Mouse (Mus musculus) lung, adult 2 months (tissue): ENCODE data around the gene Drc7.

Experiments used
- CTCF ChIP-seq: fragments of 200-500 bp; IDR thresholded peaks from 2 replicates; pipeline ENCODE4 v1.5.1; 2011; ENCODE audit warnings: mild to moderate bottlenecking, low read length, control low read depth; ENCODE audit not compliant: insufficient read depth
- POLR2A ChIP-seq: fragments of 200-500 bp; IDR thresholded peaks from 2 replicates; pipeline ENCODE4 v1.6.1; 2011; ENCODE audit warnings: low read depth, mild to moderate bottlenecking, control low read depth, low read length, borderline replicate concordance; ENCODE audit errors: extremely low read depth

DNA sequence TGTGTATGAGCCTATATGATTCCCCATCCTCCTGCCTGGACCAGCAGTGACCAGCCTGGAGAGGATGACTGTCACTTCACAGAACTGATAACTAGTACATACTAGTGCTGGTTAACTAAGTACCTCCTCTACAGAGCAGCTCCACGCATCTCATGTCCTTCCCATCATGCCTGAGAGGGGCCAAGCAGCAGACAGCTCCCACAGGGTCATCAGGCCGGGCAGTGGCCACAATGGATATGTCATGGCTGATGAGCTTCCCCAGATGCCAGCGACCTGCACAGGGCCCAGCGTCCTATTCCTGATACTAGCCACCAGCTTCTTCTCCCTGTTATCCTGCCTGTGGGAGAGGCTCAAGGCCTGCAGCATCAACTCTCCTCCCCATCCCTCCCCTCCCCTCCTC is 38.2 kb upstream of the Drc7 start:
- TF ChIP-seq CTCF: no peak
- no peak for TF ChIP-seq POLR2A
